Mouse (Mus musculus) kidney, embryonic 16.5 days (tissue): ENCODE results near the gene Ndp. TPM values are rescaled to one million over a fixed set of nuclear protein-coding genes. Genes with fewer than 3 reads are reported as not detected.

Experiments used
- ATAC-seq: fragments of 200-750 bp; cut with Nextera tagmentation; 2 replicates; pipeline ENCODE4 v1.8.0; 2017; ENCODE audit warnings: moderate TSS enrichment; ENCODE audit not compliant: low FRiP score, low TSS enrichment
- H3K27ac ChIP-seq: fragments of 300-500 bp; sonication (generic); 2 replicates; pipeline ENCODE4 v1.5.1; 2014; ENCODE audit warnings: low read length
- H3K27me3 ChIP-seq: fragments of 300-500 bp; sonication (generic); 2 replicates; pipeline ENCODE4 v1.6.1; 2014; ENCODE audit warnings: low read length, control low read depth, mixed read lengths; ENCODE audit not compliant: insufficient read depth
- H3K36me3 ChIP-seq: fragments of 300-500 bp; sonication (generic); 2 replicates; pipeline ENCODE4 v1.6.1; 2014; ENCODE audit warnings: low read length, control low read depth, mixed read lengths; ENCODE audit not compliant: insufficient read depth
- H3K4me1 ChIP-seq: fragments of 300-500 bp; sonication (generic); 2 replicates; pipeline ENCODE4 v1.6.1; 2014; ENCODE audit warnings: low read length, control low read depth, mixed read lengths; ENCODE audit not compliant: insufficient read depth
- H3K4me2 ChIP-seq: fragments of 300-500 bp; sonication (generic); replicated peaks from 2 replicates; pipeline ENCODE4 v1.6.1; 2014; ENCODE audit warnings: low read depth, low read length
- H3K4me3 ChIP-seq: fragments of 300-500 bp; sonication (generic); 2 replicates; pipeline ENCODE4 v1.5.1; 2014; ENCODE audit warnings: mild to moderate bottlenecking, low read length
- H3K9ac ChIP-seq: fragments of 300-500 bp; sonication (generic); replicated peaks from 2 replicates; pipeline ENCODE4 v1.6.1; 2014; ENCODE audit warnings: low read length
- H3K9me3 ChIP-seq: fragments of 300-500 bp; sonication (generic); 2 replicates; pipeline ENCODE4 v1.6.1; 2016; ENCODE audit warnings: low read length, control low read depth
- WGBS: fragments of 180-500 bp; shearing (Covaris S2); extraction: QIAGEN DNeasy Blood & Tissue Kit; methylation state at CpG from one replicate; pipeline ENCODE4 v1.1.7; 2014; 5-methylcytosine and 5-hydroxymethylcytosine counted together
- polyA plus RNA-seq: library from polyadenylated mRNA; unstranded; fragments of >200 nt; fragmentation: Nextera tagmentation; extraction: Ambion mirVana; gene quantifications from 2 replicates; pipeline ENCODE4 v1.2.1, GENCODE M21; 2015

The Ndp gene
- 1.8 and 2.3 TPM in 2 replicates for polyA plus RNA-seq

- Histone ChIP-seq H3K27me3 (peaks cover 3% of the 10 kb centered on the region; the same call in 1 of the 2 replicates), H3K27ac (no peak within 1 kb of the TSS), H3K9me3 (no peaks in the 10 kb centered on the region), H3K4me1 (no peaks in the 10 kb centered on the region), H3K9ac (no peak within 1 kb of the TSS), H3K4me3 (peak within 1 kb of the TSS; percentile 29), H3K36me3 (no peaks in the 10 kb centered on the region), H3K4me2 (peak within 1 kb of the TSS; percentile 46)
- no peak for ATAC-seq
- WGBS, result 24% methylated on average over 13 of the region's 13 CpGs
These were observed at the start of gene Ndp for GRCm38 (mm10) chrX:16911241-16911873. Gene Ndp, minus strand, starts transcription at chrX:16911774.

- Histone ChIP-seq H3K4me2 (no peak overlapping the region), H3K9me3 (no peaks in the 10 kb centered on the region), H3K4me3 (no peak overlapping the region), H3K4me1 (no peaks in the 10 kb centered on the region), H3K36me3 (no peaks in the 10 kb centered on the region), H3K27me3 (no peaks in the 10 kb centered on the region), H3K9ac (no peak overlapping the region), H3K27ac (no peak overlapping the region)
- ATAC-seq, result no peak
- WGBS, result 96% methylated on average over 2 of the region's 2 CpGs
These were observed 43.2 kb upstream of the Ndp start for GRCm38 (mm10) chrX:16954767-16955166.

GRCm38 (mm10) chrX:16918006-16918405, 6.4 kb upstream of the Ndp start:
- Histone ChIP-seq H3K9me3 (no peaks in the 10 kb centered on the region), H3K27ac (no peak overlapping the region), H3K4me1 (no peaks in the 10 kb centered on the region), H3K4me3 (no peak overlapping the region), H3K4me2 (no peak overlapping the region), H3K27me3 (no peaks in the 10 kb centered on the region), H3K9ac (no peak overlapping the region), H3K36me3 (no peaks in the 10 kb centered on the region)
- ATAC-seq, result no peak

DNA sequence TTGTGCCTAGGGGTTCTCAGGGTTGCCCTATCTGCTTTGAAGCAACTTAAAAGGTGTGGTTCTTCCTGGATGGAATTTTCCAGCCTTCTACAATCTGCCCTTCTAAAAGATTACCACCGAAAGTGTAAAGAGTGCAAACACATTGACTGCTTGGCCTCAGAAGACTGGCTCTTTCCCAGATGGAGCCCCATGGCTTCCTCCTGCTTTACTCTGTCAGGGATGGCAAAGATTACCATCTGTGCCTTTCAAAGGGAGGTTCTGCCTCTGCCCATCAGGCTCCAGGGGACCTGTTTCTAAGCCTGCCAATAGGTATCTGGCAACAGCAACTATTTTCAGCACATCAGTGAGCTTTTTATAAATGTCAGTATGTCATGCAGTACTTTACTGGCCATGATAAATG, 1.5 kb upstream of the Ndp start:
- Histone ChIP-seq H3K27me3 (peaks cover 3% of the 10 kb centered on the region; the same call in 1 of the 2 replicates), H3K4me1 (no peaks in the 10 kb centered on the region), H3K9me3 (no peaks in the 10 kb centered on the region), H3K4me2 (no peak overlapping the region), H3K36me3 (no peaks in the 10 kb centered on the region), H3K27ac (no peak overlapping the region), H3K9ac (no peak overlapping the region), H3K4me3 (no peak overlapping the region)
- no peak for ATAC-seq
- 90% methylated on average over 1 of the region's 1 CpGs for WGBS

GRCm38 (mm10) chrX:16911911-16912310, 337 bp upstream of the Ndp start:
- Histone ChIP-seq H3K4me1 (no peaks in the 10 kb centered on the region), H3K4me3 (peak overlapping the region; percentile 29), H3K9me3 (no peaks in the 10 kb centered on the region), H3K9ac (no peak overlapping the region), H3K27me3 (peaks cover 3% of the 10 kb centered on the region; the same call in 1 of the 2 replicates), H3K27ac (no peak overlapping the region), H3K36me3 (no peaks in the 10 kb centered on the region), H3K4me2 (peak overlapping the region; percentile 46)
- ATAC-seq, result no peak
- 49% methylated on average over 4 of the region's 4 CpGs for WGBS

- peak overlapping the region; percentile 29 for H3K4me3 ChIP-seq
- H3K4me2 ChIP-seq, result peak overlapping the region; percentile 46
- no peaks in the 10 kb centered on the region for H3K36me3 ChIP-seq
- H3K27me3 ChIP-seq, result peaks cover 3% of the 10 kb centered on the region; the same call in 1 of the 2 replicates
- H3K4me1 ChIP-seq, result no peaks in the 10 kb centered on the region
- no peak for ATAC-seq
- no peak overlapping the region for H3K9ac ChIP-seq
- 25% methylated on average over 18 of the region's 18 CpGs for WGBS
- no peaks in the 10 kb centered on the region for H3K9me3 ChIP-seq
- no peak overlapping the region for H3K27ac ChIP-seq
These were observed 1.1 kb downstream of the Ndp start for GRCm38 (mm10) chrX:16910211-16911095.

- H3K27ac ChIP-seq, result no peak overlapping the region
- no peaks in the 10 kb centered on the region for H3K9me3 ChIP-seq
- WGBS, result 81% methylated on average over 2 of the region's 2 CpGs
- no peak overlapping the region for H3K4me2 ChIP-seq
- H3K4me1 ChIP-seq, result no peaks in the 10 kb centered on the region
- H3K9ac ChIP-seq, result no peak overlapping the region
- no peaks in the 10 kb centered on the region for H3K36me3 ChIP-seq
- ATAC-seq, result no peak
- H3K27me3 ChIP-seq, result peaks cover 3% of the 10 kb centered on the region; the same call in 1 of the 2 replicates
- H3K4me3 ChIP-seq, result no peak overlapping the region
These were observed 2.9 kb downstream of the Ndp start for GRCm38 (mm10) chrX:16908652-16909051.

DNA sequence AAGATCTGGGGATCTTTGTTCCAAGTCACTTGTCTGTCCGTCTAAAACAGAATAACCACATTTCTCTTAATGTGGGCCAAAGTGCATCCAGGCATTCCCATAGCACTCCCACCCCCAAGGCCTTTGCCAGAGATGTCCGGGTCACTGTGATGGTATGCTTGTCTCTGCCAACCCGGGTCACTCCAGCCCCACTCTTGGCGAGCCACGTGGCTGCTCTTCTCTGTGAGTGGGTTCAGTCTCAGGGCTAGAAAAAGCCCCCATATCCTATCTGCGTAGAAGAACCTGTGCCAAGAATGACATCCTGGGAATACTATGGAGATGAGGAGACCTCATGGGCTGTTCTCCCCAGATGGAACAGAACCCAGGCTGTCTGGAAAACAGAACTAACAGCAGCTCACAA, 4.0 kb downstream of the Ndp start:
- WGBS, result 67% methylated on average over 6 of the region's 6 CpGs
- no peaks in the 10 kb centered on the region for H3K36me3 ChIP-seq
- no peak overlapping the region for H3K4me3 ChIP-seq
- H3K27me3 ChIP-seq, result peaks cover 3% of the 10 kb centered on the region; the same call in 1 of the 2 replicates
- H3K9me3 ChIP-seq, result no peaks in the 10 kb centered on the region
- H3K4me1 ChIP-seq, result no peaks in the 10 kb centered on the region
- no peak overlapping the region for H3K9ac ChIP-seq
- H3K4me2 ChIP-seq, result no peak overlapping the region
- ATAC-seq, result no peak
- no peak overlapping the region for H3K27ac ChIP-seq

DNA sequence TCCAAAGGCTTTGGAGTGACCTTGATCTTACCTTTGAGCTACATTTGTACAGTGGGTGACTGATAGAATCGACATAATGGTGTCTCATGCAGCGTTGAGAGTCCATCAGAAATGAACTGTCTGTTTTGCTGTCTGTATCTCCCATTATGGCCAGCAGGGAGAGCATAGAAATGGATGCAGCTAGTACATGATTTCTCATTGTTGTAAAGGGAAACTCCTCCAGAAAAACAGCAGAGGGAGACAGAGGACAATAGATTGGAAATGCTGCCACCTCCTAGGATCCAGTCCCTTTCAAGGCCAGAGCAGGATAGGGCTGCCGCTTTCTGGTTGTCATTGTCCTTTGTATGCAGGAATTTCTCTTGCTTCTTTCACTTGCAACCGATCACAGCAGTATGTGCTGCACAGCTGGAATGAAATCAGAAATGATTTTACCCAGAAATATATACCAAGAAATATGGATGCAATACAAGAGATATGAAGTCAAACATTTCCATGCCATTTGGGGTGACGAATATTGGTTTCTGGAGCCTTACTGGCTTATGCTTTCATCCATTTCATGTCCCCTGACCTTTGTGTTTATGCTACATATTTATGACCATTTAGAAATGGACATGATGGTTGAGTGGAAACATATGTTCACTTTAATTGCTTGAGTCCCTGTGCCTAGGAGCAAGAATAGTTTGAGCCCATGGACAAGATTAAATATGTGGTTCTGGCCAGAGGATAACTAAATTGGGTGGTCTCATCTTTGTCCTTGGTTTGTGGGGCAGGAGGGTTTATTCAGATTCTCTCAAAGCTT, 17.0 kb downstream of the Ndp start:
- H3K4me3 ChIP-seq, result no peak overlapping the region
- H3K4me2 ChIP-seq, result no peak overlapping the region
- no peaks in the 10 kb centered on the region for H3K9me3 ChIP-seq
- no peak overlapping the region for H3K27ac ChIP-seq
- 40% methylated on average over 5 of the region's 5 CpGs for WGBS
- H3K9ac ChIP-seq, result no peak overlapping the region
- H3K4me1 ChIP-seq, result no peaks in the 10 kb centered on the region
- no peaks in the 10 kb centered on the region for H3K36me3 ChIP-seq
- ATAC-seq, result peak; percentile 89
- H3K27me3 ChIP-seq, result no peaks in the 10 kb centered on the region
